Mouse (Mus musculus): ENCODE data around the gene Tomm40l.

DNA sequence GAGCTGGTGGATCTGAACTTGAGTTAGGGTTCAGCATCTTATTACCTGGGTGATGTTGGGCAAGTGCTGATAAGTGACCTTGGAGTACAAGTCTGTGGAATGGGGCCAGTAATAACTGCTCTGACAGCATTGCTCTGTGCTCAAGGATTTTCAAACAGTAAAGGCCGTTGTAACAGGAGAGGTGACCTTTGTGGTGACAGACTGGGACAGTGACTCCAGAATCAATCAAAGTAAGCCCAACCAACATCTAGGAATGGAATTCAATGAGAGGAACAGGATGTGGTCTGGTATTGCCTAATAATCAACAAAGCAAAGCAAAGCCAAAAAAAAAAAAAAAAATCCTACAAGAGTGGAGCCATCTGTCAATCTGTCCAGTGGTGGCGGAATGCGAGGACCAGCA is 38.0 kb upstream of the Tomm40l start:
- TF ChIP-seq CTCF (IDR thresholded peaks at IDR 0.05; ENCODE audit: borderline replicate concordance, insufficient read depth, low read length), result no peak
- no peak; the same call in 1 of the 2 replicates for TF ChIP-seq POLR2A (IDR thresholded peaks at IDR 0.05; ENCODE audit: low read depth, low read length)

Data from embryonic fibroblast, embryonic 13.5 days (primary cell).